In genomic region chr2:132846407-132847358, GRCm38 (mm10) we compare ENCODE assay signal across 8 mouse cellular contexts. TPM values are rescaled to one million over a fixed set of nuclear protein-coding genes. Genes with fewer than 3 reads are reported as not detected.
DNase-seq lines count a peak whose midpoint lies in the region; ATAC-seq lines count a peak whose summit lies in the region.

TSS of gene Crls1 (plus strand) at chr2:132846666.

- DNase-seq in adipocyte (ENCODE audit: low spot score): peak; percentile 95
- DNase-seq in embryo, embryonic 10 days (ENCODE audit: low spot score): peak; percentile 96
- peak; percentile 94 for DNase-seq in gastrocnemius, postnatal 10 days
- DNase-seq in induced T-regulatory cell, adult 2 months (ENCODE audit: low read depth): peak; percentile 97
- peak; percentile 86 to 98 for DNase-seq in left cerebral cortex, adult 9 months (ENCODE audit: low spot score in 2 of 2)
- peak; percentile 88 for DNase-seq in right cerebral cortex, postnatal 14 days
- peak; percentile 97 to 99 for DNase-seq in urinary bladder, postnatal 36 days (ENCODE audit: low spot score in 2 of 2)

- ATAC-seq in megakaryocyte progenitor cell, adult 5-6 weeks (replicated peaks; ENCODE audit: poor library complexity): peak; percentile 97

RNA-seq across cellular contexts. Expression of gene Crls1, which starts in this region (rescaled TPM):
- total RNA-seq in gastrocnemius, postnatal 10 days (2021): 10 to 100 TPM; 17.1 to 19.0 TPM
- 45.2 and 47.4 TPM in 2 replicates for total RNA-seq in megakaryocyte progenitor cell, adult 5-6 weeks (2015)
- 45.0 and 48.6 TPM in 2 replicates for total RNA-seq in megakaryocyte progenitor cell, adult 5-6 weeks (2017)

Comparison
In these comparisons a context has a peak if more than half of its experiments do, and no peak if none do; other contexts are left out.
1. Peak in every context shown above with its lines: DNase-seq and ATAC-seq.